Mouse (Mus musculus): ENCODE data around the gene Gfpt2. TPM values are rescaled to one million over a fixed set of nuclear protein-coding genes. Genes with fewer than 3 reads are reported as not detected.

Gene Gfpt2
- polyA plus RNA-seq, 1 experiment: 0.52 TPM

- TF ChIP-seq REST (IDR thresholded peaks at IDR 0.05; ENCODE audit: insufficient read depth, insufficient read length): no peak
- no peak for TF ChIP-seq CEBPB (IDR thresholded peaks at IDR 0.05; ENCODE audit: insufficient read depth, poor library complexity, severe bottlenecking)
- no peak for TF ChIP-seq TCF3 (IDR thresholded peaks at IDR 0.05; ENCODE audit: insufficient read length, low read depth)
- no peak for TF ChIP-seq POLR2AphosphoS2 (IDR thresholded peaks at IDR 0.05; ENCODE audit: insufficient read length, low read depth)
- no peak for TF ChIP-seq E2F4 (IDR thresholded peaks at IDR 0.05; ENCODE audit: insufficient read depth)
- no peak for TF ChIP-seq SRF (IDR thresholded peaks at IDR 0.05; ENCODE audit: control insufficient read depth, insufficient read length, low read depth)
- TF ChIP-seq POLR2A (IDR thresholded peaks at IDR 0.05; ENCODE audit: insufficient read length, low read depth): no peak
- TF ChIP-seq USF1 (IDR thresholded peaks at IDR 0.05; ENCODE audit: low read depth): no peak
- no peak for TF ChIP-seq MYOD1 (IDR thresholded peaks at IDR 0.05; ENCODE audit: control insufficient read depth in 1 of 3, insufficient read length in 2 of 3, low read depth in 2 of 3)
- TF ChIP-seq TCF12 (IDR thresholded peaks at IDR 0.05; ENCODE audit: insufficient read depth, poor library complexity, severe bottlenecking): no peak
- TF ChIP-seq MAX (IDR thresholded peaks at IDR 0.05; ENCODE audit: low read depth): no peak
- TF ChIP-seq MYOG (IDR thresholded peaks at IDR 0.05; ENCODE audit: control insufficient read depth in 1 of 3, insufficient read depth in 1 of 3, insufficient read length in 2 of 3, low read depth in 2 of 3): no peak
- no peak overlapping the region for H3ac ChIP-seq (ENCODE audit: control insufficient read depth, insufficient read length)
- H3K36me3 ChIP-seq (ENCODE audit: control insufficient read depth, insufficient read depth): peaks cover 7% of the 10 kb centered on the region
- H3K4me3 ChIP-seq: no peak overlapping the region
- H3K79me2 ChIP-seq (ENCODE audit: control insufficient read depth, insufficient read depth): peaks cover 12% of the 10 kb centered on the region
- no peaks in the 10 kb centered on the region for H3K27me3 ChIP-seq (ENCODE audit: control insufficient read depth, insufficient read depth, insufficient read length)
- no peak overlapping the region for H3K4me2 ChIP-seq (ENCODE audit: low read depth)
Observed at GRCm38 (mm10) chr11:49850331-49850730, 56.4 kb downstream of the Gfpt2 start.

GRCm38 (mm10) chr11:49855144-49855543 is 61.2 kb downstream of the Gfpt2 start:
- Histone ChIP-seq H3ac (ENCODE audit: control insufficient read depth, insufficient read length) (no peak overlapping the region), H3K4me3 (no peak overlapping the region), H3K4me2 (ENCODE audit: low read depth) (no peak overlapping the region), H3K79me2 (ENCODE audit: control insufficient read depth, insufficient read depth) (no peaks in the 10 kb centered on the region), H3K27me3 (ENCODE audit: control insufficient read depth, insufficient read depth, insufficient read length) (no peaks in the 10 kb centered on the region), H3K36me3 (ENCODE audit: control insufficient read depth, insufficient read depth) (peaks cover 7% of the 10 kb centered on the region)
- TF ChIP-seq REST (IDR thresholded peaks at IDR 0.05; ENCODE audit: insufficient read depth, insufficient read length) (no peak), E2F4 (IDR thresholded peaks at IDR 0.05; ENCODE audit: insufficient read depth) (no peak), TCF3 (IDR thresholded peaks at IDR 0.05; ENCODE audit: insufficient read length, low read depth) (no peak), POLR2AphosphoS2 (IDR thresholded peaks at IDR 0.05; ENCODE audit: insufficient read length, low read depth) (no peak), MYOG (IDR thresholded peaks at IDR 0.05; ENCODE audit: control insufficient read depth in 1 of 3, insufficient read depth in 1 of 3, insufficient read length in 2 of 3, low read depth in 2 of 3) (no peak), TCF12 (IDR thresholded peaks at IDR 0.05; ENCODE audit: insufficient read depth, poor library complexity, severe bottlenecking) (no peak), CEBPB (IDR thresholded peaks at IDR 0.05; ENCODE audit: insufficient read depth, poor library complexity, severe bottlenecking) (no peak), POLR2A (IDR thresholded peaks at IDR 0.05; ENCODE audit: insufficient read length, low read depth) (no peak)

GRCm38 (mm10) chr11:49861139-49861538 is 67.2 kb downstream of the Gfpt2 start:
- Histone ChIP-seq H3K27me3 (ENCODE audit: control insufficient read depth, insufficient read depth, insufficient read length) (no peaks in the 10 kb centered on the region), H3K4me2 (ENCODE audit: low read depth) (no peak overlapping the region), H3K36me3 (ENCODE audit: control insufficient read depth, insufficient read depth) (no peaks in the 10 kb centered on the region), H3ac (ENCODE audit: control insufficient read depth, insufficient read length) (no peak overlapping the region), H3K79me2 (ENCODE audit: control insufficient read depth, insufficient read depth) (no peaks in the 10 kb centered on the region), H3K4me3 (no peak overlapping the region)
- TF ChIP-seq POLR2AphosphoS2 (IDR thresholded peaks at IDR 0.05; ENCODE audit: insufficient read length, low read depth): no peak
- no peak for TF ChIP-seq MAX (IDR thresholded peaks at IDR 0.05; ENCODE audit: low read depth)
- TF ChIP-seq E2F4 (IDR thresholded peaks at IDR 0.05; ENCODE audit: insufficient read depth): no peak
- TF ChIP-seq POLR2A (IDR thresholded peaks at IDR 0.05; ENCODE audit: insufficient read length, low read depth): no peak
- no peak for TF ChIP-seq REST (IDR thresholded peaks at IDR 0.05; ENCODE audit: insufficient read depth, insufficient read length)
- TF ChIP-seq TCF3 (IDR thresholded peaks at IDR 0.05; ENCODE audit: insufficient read length, low read depth): no peak
- no peak for TF ChIP-seq TCF12 (IDR thresholded peaks at IDR 0.05; ENCODE audit: insufficient read depth, poor library complexity, severe bottlenecking)
- TF ChIP-seq MYOG (IDR thresholded peaks at IDR 0.05; ENCODE audit: control insufficient read depth in 1 of 3, insufficient read depth in 1 of 3, insufficient read length in 2 of 3, low read depth in 2 of 3): no peak
- no peak for TF ChIP-seq SRF (IDR thresholded peaks at IDR 0.05; ENCODE audit: control insufficient read depth, insufficient read length, low read depth)
- no peak for TF ChIP-seq USF1 (IDR thresholded peaks at IDR 0.05; ENCODE audit: low read depth)
- no peak for TF ChIP-seq MYOD1 (IDR thresholded peaks at IDR 0.05; ENCODE audit: control insufficient read depth in 1 of 3, insufficient read length in 2 of 3, low read depth in 2 of 3)
- TF ChIP-seq CEBPB (IDR thresholded peaks at IDR 0.05; ENCODE audit: insufficient read depth, poor library complexity, severe bottlenecking): no peak

- Histone ChIP-seq H3ac (ENCODE audit: control insufficient read depth, insufficient read length) (no peak overlapping the region), H3K4me3 (no peak overlapping the region), H3K79me2 (ENCODE audit: control insufficient read depth, insufficient read depth) (no peaks in the 10 kb centered on the region), H3K27me3 (ENCODE audit: control insufficient read depth, insufficient read depth, insufficient read length) (no peaks in the 10 kb centered on the region), H3K4me2 (ENCODE audit: low read depth) (no peak overlapping the region), H3K36me3 (ENCODE audit: control insufficient read depth, insufficient read depth) (no peaks in the 10 kb centered on the region)
- TF ChIP-seq TCF3 (IDR thresholded peaks at IDR 0.05; ENCODE audit: insufficient read length, low read depth) (no peak), TCF12 (IDR thresholded peaks at IDR 0.05; ENCODE audit: insufficient read depth, poor library complexity, severe bottlenecking) (no peak), CEBPB (IDR thresholded peaks at IDR 0.05; ENCODE audit: insufficient read depth, poor library complexity, severe bottlenecking) (no peak), MYOG (IDR thresholded peaks at IDR 0.05; ENCODE audit: control insufficient read depth in 1 of 3, insufficient read depth in 1 of 3, insufficient read length in 2 of 3, low read depth in 2 of 3) (no peak), MYOD1 (IDR thresholded peaks at IDR 0.05; ENCODE audit: control insufficient read depth in 1 of 3, insufficient read length in 2 of 3, low read depth in 2 of 3) (no peak), POLR2AphosphoS2 (IDR thresholded peaks at IDR 0.05; ENCODE audit: insufficient read length, low read depth) (no peak), USF1 (IDR thresholded peaks at IDR 0.05; ENCODE audit: low read depth) (no peak)
Observed at GRCm38 (mm10) chr11:49863926-49864325, 69.9 kb downstream of the Gfpt2 start.

- Histone ChIP-seq H3ac (ENCODE audit: control insufficient read depth, insufficient read length) (no peak overlapping the region), H3K27me3 (ENCODE audit: control insufficient read depth, insufficient read depth, insufficient read length) (no peaks in the 10 kb centered on the region), H3K36me3 (ENCODE audit: control insufficient read depth, insufficient read depth) (no peaks in the 10 kb centered on the region), H3K4me3 (no peak overlapping the region), H3K4me2 (ENCODE audit: low read depth) (no peak overlapping the region), H3K79me2 (ENCODE audit: control insufficient read depth, insufficient read depth) (no peaks in the 10 kb centered on the region)
- TF ChIP-seq MYOG (IDR thresholded peaks at IDR 0.05; ENCODE audit: control insufficient read depth in 1 of 3, insufficient read depth in 1 of 3, insufficient read length in 2 of 3, low read depth in 2 of 3): no peak
- no peak for TF ChIP-seq MAX (IDR thresholded peaks at IDR 0.05; ENCODE audit: low read depth)
- no peak for TF ChIP-seq TCF12 (IDR thresholded peaks at IDR 0.05; ENCODE audit: insufficient read depth, poor library complexity, severe bottlenecking)
- no peak for TF ChIP-seq POLR2A (IDR thresholded peaks at IDR 0.05; ENCODE audit: insufficient read length, low read depth)
- TF ChIP-seq REST (IDR thresholded peaks at IDR 0.05; ENCODE audit: insufficient read depth, insufficient read length): no peak
- no peak for TF ChIP-seq TCF3 (IDR thresholded peaks at IDR 0.05; ENCODE audit: insufficient read length, low read depth)
- no peak for TF ChIP-seq MYOD1 (IDR thresholded peaks at IDR 0.05; ENCODE audit: control insufficient read depth in 1 of 3, insufficient read length in 2 of 3, low read depth in 2 of 3)
- TF ChIP-seq POLR2AphosphoS2 (IDR thresholded peaks at IDR 0.05; ENCODE audit: insufficient read length, low read depth): no peak
- no peak for TF ChIP-seq SRF (IDR thresholded peaks at IDR 0.05; ENCODE audit: control insufficient read depth, insufficient read length, low read depth)
- TF ChIP-seq CEBPB (IDR thresholded peaks at IDR 0.05; ENCODE audit: insufficient read depth, poor library complexity, severe bottlenecking): no peak
Observed at GRCm38 (mm10) chr11:49867320-49867719, 73.3 kb downstream of the Gfpt2 start.
